Mouse (Mus musculus): ENCODE results near the gene Cklf. TPM values are rescaled to one million over a fixed set of nuclear protein-coding genes. Genes with fewer than 3 reads are reported as not detected.

Gene Cklf
- polyA plus RNA-seq, 1 experiment from 2014 or later: 35.5 TPM

DNA sequence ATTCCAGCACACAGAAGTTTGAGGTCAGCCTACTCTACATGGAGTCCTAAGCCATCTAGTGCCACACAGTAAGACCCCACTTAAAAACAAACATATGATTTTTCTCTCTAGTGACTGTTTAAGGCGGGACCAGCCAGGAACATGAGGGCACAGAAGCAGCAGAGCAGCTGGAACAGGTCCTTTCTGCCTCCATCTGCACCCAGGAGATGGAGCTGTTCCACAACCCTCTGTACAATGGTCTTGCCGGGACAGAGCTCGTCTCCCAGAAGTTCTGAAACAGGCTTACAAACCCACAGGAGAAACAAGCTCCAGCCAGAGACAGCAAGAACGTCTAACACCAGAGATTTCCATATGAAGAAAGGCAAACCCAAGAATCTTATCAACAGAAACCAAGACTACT, 62.6 kb downstream of the Cklf start:
- H3K9ac ChIP-seq (ENCODE audit: low read depth, low read length): no peak overlapping the region
- DNase-seq (ENCODE audit: low spot score): no peak
- no peak overlapping the region for H3K4me2 ChIP-seq (ENCODE audit: low read depth, low read length)
- 70% methylated on average over 4 of the region's 4 CpGs for WGBS
- no peaks in the 10 kb centered on the region for H3K27me3 ChIP-seq (replicated peaks; ENCODE audit: control insufficient read depth, insufficient read depth, low read length)
- no peaks in the 10 kb centered on the region for H3K4me1 ChIP-seq (ENCODE audit: control insufficient read depth, insufficient read depth, low read length)
- H3K4me3 ChIP-seq (ENCODE audit: low read depth, low read length): no peak overlapping the region
- H3K27ac ChIP-seq (replicated peaks; ENCODE audit: low read depth, low read length): no peak overlapping the region
- no peaks in the 10 kb centered on the region for H3K36me3 ChIP-seq (ENCODE audit: control insufficient read depth, insufficient read depth, low read length)
- ATAC-seq (ENCODE audit: low read depth): no peak
- H3K9me3 ChIP-seq (ENCODE audit: control insufficient read depth, low read length): no peaks in the 10 kb centered on the region

Other genes starting within 250 kb of the Cklf start
- 43.0 and 46.2 TPM in 2 replicates for gene Cdh5, start 149.2 kb upstream of the Cklf start, polyA plus RNA-seq (2014; fragmentation: Nextera tagmentation; extraction: Ambion mirVana)
- gene Bean1, start 80.4 kb upstream of the Cklf start, polyA plus RNA-seq (2014; fragmentation: Nextera tagmentation; extraction: Ambion mirVana): 2.1 and 2.5 TPM in 2 replicates
- 16.4 and 21.2 TPM in 2 replicates for gene Tk2, start 2.3 kb upstream of the Cklf start, polyA plus RNA-seq (2014; fragmentation: Nextera tagmentation; extraction: Ambion mirVana)
- gene Cmtm2a, start 42.3 kb downstream of the Cklf start, polyA plus RNA-seq (2014; fragmentation: Nextera tagmentation; extraction: Ambion mirVana): not detected in 2 replicates
- not detected in 2 replicates for gene Gm45711, start 59.2 kb downstream of the Cklf start, polyA plus RNA-seq (2014; fragmentation: Nextera tagmentation; extraction: Ambion mirVana)
- not detected in 2 replicates for gene Cmtm1, start 59.3 kb downstream of the Cklf start, polyA plus RNA-seq (2014; fragmentation: Nextera tagmentation; extraction: Ambion mirVana)
- gene Gm11020, start 70.7 kb downstream of the Cklf start, polyA plus RNA-seq (2014; fragmentation: Nextera tagmentation; extraction: Ambion mirVana): not detected in 2 replicates
- not detected in 2 replicates for gene Cmtm2b, start 71.4 kb downstream of the Cklf start, polyA plus RNA-seq (2014; fragmentation: Nextera tagmentation; extraction: Ambion mirVana)
- 168 and 189 TPM in 2 replicates for gene Cmtm3, start 88.5 kb downstream of the Cklf start, polyA plus RNA-seq (2014; fragmentation: Nextera tagmentation; extraction: Ambion mirVana)
- gene Cmtm4, start 144.9 kb downstream of the Cklf start, polyA plus RNA-seq (2014; fragmentation: Nextera tagmentation; extraction: Ambion mirVana): 4.1 and 4.3 TPM in 2 replicates
- 52.5 and 53.8 TPM in 2 replicates for gene Dync1li2, start 192.2 kb downstream of the Cklf start, polyA plus RNA-seq (2014; fragmentation: Nextera tagmentation; extraction: Ambion mirVana)